Mouse (Mus musculus) T-helper 17 cell (primary cell): ENCODE results near the gene Actr5.

Experiments used
- in situ Hi-C, 2 experiments: fragments of 300-600 bp; cut with MboI, MseI; formaldehyde crosslinking; loops; 1 replicate in 1 of 2; 2 replicates in 1 of 2; pipeline ENCODE4 v1.15.1; 2025; ENCODE audit warnings: high pct_unique_total_duplicates in 2 of 2

Gene Actr5

DNA sequence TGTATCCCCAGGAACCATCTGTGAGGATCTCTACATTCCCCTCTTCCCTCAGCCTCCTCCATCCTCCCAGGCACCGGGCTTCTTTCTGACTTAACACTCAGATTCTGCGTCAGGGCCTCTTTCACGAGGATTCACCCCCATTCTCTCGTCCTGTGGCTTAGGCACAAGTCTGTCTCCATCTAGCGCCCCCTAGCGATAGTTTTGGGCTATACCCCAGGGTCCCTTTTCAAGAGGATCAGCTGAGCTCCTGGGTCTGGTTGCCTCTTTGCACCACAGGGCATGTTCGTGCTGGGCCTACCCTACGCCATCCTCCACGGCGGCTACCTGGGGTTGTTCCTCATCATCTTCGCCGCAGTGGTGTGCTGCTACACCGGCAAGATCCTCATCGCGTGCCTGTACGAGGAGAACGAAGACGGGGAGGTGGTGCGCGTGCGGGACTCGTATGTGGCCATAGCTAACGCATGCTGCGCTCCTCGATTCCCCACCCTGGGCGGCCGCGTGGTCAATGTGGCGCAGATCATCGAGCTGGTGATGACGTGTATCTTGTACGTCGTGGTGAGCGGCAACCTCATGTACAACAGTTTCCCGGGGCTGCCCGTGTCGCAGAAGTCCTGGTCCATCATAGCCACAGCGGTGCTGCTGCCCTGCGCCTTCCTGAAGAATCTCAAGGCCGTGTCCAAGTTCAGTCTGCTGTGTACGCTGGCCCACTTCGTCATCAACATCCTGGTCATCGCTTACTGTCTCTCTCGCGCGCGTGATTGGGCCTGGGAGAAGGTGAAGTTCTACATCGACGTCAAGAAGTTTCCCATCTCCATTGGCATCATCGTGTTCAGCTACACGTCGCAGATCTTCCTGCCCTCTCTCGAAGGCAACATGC is 10.9 kb upstream of the Actr5 start:
- in situ Hi-C loops = no loop called here

GRCm38 (mm10) chr2:158614418-158614955 is 10.2 kb upstream of the Actr5 start:
- in situ Hi-C loops = no loop called here

DNA sequence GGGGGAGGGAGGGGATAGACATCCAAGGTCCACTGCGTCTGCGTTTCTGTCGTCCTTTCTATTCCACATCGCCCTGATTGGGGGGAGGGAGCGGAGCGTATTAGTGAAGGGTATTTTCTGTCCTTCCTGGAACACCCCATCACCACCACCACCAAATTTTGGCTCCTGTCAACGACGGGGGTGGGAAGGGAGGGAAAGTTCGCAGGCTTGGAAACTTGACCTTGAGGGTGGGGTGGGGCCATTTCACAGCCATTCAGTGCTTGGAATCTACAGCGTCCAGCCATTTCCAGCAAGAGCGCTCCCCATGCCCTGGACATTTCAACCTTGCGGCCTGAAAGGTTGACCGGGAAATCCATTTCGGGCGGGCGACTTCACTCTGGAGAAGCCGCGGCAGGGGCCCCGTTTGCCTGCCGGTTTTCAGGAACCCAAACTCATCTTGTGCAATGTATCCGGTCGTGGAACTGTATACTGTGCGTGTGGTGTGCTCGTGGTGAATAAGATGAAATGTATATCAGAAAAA is 9.5 kb upstream of the Actr5 start:
- in situ Hi-C loops = no loop called here

DNA sequence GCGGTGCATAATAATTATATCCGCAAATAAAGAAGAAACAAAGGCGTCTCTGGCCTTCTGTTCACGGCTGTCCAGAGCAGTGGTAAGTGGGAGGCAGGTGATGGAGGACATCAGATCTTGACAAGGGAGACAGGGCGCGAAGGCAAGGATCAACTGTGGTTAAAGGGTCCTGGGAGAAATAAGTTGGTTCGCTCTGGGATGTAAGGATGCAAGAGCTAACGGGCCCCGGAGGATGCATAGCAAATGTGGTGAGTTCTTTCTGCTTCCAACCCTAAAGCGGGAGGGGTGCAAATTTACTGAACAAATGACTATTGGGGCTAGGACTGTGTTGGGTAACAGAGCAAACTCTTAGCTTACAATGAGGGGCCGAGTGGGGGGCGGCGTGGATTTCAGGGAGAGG is 9.0 kb upstream of the Actr5 start:
- in situ Hi-C loops = no loop called here

GRCm38 (mm10) chr2:158616296-158616695 is 8.4 kb upstream of the Actr5 start:
- in situ Hi-C loops = no loop called here

DNA sequence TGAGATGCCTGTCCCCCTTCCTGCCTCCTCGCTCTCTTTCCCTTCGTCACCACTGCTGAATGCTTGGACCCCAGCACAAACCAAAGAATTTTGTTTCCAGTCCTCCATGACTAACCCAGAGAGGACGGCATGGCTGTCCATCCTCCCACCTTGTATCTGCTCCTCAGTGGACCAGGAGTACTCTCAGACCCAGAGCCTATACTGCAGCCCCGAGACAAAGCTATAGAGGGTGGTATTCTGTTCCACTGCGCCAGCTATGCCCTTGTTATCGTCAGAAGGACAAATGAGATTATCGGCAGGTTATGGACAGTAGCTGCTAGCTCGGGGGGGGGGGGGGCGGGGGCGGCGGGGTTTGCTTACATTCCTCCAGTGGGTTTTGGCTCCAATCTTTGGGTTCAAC is 7.9 kb upstream of the Actr5 start:
- in situ Hi-C loops = no loop called here

DNA sequence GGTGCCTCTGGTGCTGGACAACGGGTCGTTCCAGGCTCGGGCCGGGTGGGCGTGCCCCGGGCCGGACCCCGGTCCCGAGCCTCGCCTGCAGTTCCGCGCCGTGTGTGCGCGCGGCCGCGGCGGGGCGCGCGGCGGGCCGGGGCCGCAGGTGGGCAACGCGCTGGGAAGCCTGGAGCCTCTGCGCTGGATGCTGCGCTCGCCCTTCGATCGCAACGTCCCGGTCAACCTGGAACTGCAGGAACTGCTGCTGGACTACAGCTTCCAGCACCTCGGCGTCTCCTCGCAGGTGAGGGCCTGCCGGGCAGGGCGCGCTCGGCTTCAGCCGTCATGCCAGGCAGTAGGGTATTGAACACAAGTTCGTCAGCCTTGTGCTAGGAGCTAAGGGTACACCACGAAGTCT is 543 bp downstream of the Actr5 start:
- in situ Hi-C loops = no loop called here

GRCm38 (mm10) chr2:158625697-158626096 is 1.0 kb downstream of the Actr5 start:
- in situ Hi-C loops = no loop called here

- in situ Hi-C loops = no loop called here
These were observed 4.2 kb downstream of the Actr5 start for GRCm38 (mm10) chr2:158628858-158629257.

DNA sequence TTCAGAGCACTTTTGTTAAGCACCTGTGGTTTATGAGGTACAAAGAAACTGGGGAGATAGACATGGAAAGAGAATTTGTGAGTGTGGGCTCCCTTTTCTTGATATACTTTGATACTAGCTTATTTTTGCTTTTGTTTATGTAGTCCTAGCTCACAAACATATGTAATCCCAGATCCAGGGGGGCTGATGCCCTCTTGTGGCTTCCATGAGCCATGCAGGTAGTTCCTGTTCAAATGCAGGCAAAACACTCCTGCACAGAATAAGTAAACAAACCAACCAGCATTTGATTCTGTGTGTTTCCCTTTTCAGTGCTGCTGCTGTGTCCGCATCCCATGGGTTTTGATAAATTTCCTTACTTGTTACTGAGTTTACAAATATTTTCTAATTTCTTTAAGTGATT is 4.7 kb downstream of the Actr5 start:
- in situ Hi-C loops = no loop called here

DNA sequence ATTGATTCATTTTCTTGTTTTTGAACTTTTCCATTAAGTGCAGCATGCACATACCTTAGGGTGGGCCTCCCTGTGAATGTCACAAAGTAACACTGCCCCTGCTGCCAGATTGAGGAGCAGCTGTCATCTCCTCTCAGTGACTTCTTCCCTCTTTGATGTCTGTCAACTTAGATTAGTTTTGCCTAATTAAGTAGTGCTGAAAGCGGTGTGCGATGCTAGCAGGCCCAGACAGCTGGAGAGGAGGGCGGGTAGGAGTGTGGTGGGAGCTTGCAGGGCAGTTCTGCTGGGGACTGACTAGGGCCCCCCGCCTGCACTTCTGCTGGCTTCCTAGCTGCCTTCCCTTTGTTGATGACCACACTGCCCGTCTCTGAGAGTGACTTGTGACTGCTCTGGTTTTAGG is 7.2 kb downstream of the Actr5 start:
- in situ Hi-C loops = no loop called here

GRCm38 (mm10) chr2:158641869-158642268 is 17.2 kb downstream of the Actr5 start:
- in situ Hi-C loops = no loop called here

DNA sequence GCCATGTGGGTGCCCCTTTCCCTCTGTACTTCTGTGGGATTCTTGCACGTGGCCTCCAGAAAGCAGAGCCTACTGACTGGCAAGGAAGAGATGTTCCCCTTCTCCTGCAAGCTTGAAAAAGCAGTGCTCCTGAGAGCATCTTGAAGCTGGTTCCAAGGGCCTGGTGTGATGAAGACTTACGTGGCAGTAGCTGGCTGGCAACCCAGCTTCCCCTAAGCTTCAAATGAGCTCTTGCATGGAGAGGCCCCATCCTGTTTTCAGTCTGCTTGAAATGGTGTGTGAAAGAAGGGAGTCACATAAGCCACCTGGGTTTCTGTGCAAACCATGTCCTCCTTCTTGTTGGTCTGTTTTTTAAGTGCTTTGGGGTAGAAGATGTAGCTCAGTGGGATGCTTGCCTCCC is 17.9 kb downstream of the Actr5 start:
- in situ Hi-C loops = no loop called here

GRCm38 (mm10) chr2:158643791-158644190 is 19.1 kb downstream of the Actr5 start:
- in situ Hi-C loops = no loop called here

GRCm38 (mm10) chr2:158651159-158651908 is 26.6 kb downstream of the Actr5 start:
- in situ Hi-C loops = loop anchor here in 1 of 2 experiments (10.0 kb wide), 1 partner anchor 277 kb away; the partner anchor contains the start of gene Snhg11

- in situ Hi-C loops = loop anchor here in 1 of 2 experiments (10.0 kb wide), 1 partner anchor 278 kb away; the partner anchor contains the start of gene Snhg11
These were observed 28.3 kb downstream of the Actr5 start for GRCm38 (mm10) chr2:158652985-158653384.

DNA sequence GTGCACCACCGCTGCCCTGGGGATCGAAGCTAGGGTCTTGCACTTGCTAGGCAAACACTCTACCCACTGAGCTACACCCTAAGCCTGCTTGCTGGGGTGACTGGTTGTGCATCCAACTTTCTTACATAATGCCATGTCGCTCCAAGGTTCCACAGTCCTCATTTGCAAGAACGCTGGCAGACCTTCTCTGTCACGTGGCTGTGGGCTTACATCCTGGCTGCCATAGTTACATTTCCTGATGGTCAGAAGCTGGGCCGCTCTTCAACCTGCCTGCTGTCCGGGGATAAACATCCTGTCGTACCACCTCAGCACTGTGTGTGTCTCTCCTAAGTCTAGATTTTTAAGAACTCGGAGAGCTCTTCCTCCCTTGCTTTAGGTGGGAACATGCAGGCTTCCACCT is 30.0 kb downstream of the Actr5 start:
- in situ Hi-C loops = loop anchor here in 1 of 2 experiments (10.0 kb wide), 1 partner anchor 280 kb away; the partner anchor contains the start of gene Snhg11

DNA sequence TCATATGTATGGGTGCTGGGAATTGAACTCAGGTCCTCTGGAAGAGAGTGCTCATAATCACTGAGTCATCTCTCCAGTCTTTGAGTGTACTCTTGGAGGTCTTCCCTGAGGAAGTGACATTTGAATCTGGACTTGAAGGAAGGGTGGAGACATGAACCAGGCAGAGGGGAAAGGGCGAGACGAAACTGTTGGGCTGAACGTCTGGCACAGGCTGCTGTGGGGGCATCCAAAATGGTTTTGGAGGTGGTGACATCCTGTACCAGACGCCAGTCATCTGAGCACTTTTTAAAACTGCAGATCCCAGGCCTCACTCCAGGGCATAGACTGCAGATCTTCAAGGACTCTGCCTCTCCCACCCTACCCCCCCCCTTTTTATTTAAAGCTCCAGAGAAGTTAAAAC is 31.1 kb downstream of the Actr5 start:
- in situ Hi-C loops = loop anchor here in 1 of 2 experiments (10.0 kb wide), 1 partner anchor 281 kb away; the partner anchor contains the start of gene Snhg11

- in situ Hi-C loops = loop anchor here in 1 of 2 experiments (10.0 kb wide), 1 partner anchor 284 kb away; the partner anchor contains the start of gene Snhg11
These were observed 34.1 kb downstream of the Actr5 start for GRCm38 (mm10) chr2:158658822-158659221.

DNA sequence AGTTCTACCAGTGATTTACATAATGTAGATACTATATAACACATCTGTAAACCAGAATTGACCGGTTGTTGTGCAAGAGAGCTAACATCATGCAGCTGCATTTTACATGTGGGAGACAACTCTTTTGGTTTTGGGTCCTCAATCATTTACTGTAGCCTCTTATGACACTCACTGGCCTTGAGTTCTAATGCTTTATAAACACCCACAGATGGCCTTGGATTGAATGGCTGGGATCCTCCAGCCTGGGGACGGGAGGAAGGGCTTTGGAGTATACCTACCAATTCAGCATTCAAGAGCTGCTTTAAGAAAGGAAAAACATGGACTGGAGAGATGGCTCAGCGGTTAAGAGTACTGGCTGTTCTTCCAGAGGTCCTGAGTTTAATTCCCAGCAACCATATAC is 34.7 kb downstream of the Actr5 start:
- in situ Hi-C loops = loop anchor here in 1 of 2 experiments (10.0 kb wide), 1 partner anchor 285 kb away; the partner anchor contains the start of gene Snhg11

- in situ Hi-C loops = loop anchor here in 1 of 2 experiments (5.0 kb wide), 2 partner anchors 72 to 633 kb away; no protein-coding TSS in a partner anchor
These were observed 40.4 kb downstream of the Actr5 start, which contains the start of gene Ppp1r16b for GRCm38 (mm10) chr2:158665098-158665497. TSS of gene Ppp1r16b (plus strand) at chr2:158665398.
